Mouse (Mus musculus) lung, embryonic 14.5 days (tissue): ENCODE measurements around the gene Cda. TPM values are rescaled to one million over a fixed set of nuclear protein-coding genes. Genes with fewer than 3 reads are reported as not detected.
A peak's percentile ranks its signal among the peaks of the same experiment; 100 is the strongest.

Experiments used
- ATAC-seq: fragments of 200-750 bp; cut with Nextera tagmentation; 2 replicates; pipeline ENCODE4 v1.8.0; 2017; ENCODE audit warnings: mild to moderate bottlenecking, moderate TSS enrichment, moderate library complexity; ENCODE audit not compliant: insufficient read depth
- DNase-seq: peaks from one replicate; pipeline ENCODE4 v3.0.0-alpha.2; 2015
- H3K27ac ChIP-seq: fragments of 300-500 bp; sonication (generic); 2 replicates; pipeline ENCODE4 v1.5.1; 2014; ENCODE audit warnings: low read depth, mild to moderate bottlenecking, moderate library complexity
- H3K27me3 ChIP-seq: fragments of 300-500 bp; sonication (generic); 2 replicates; pipeline ENCODE4 v1.6.1; 2014; ENCODE audit warnings: low read length, control low read depth; ENCODE audit not compliant: insufficient read depth
- H3K36me3 ChIP-seq: fragments of 300-500 bp; sonication (generic); 2 replicates; pipeline ENCODE4 v1.6.1; 2014; ENCODE audit warnings: control low read depth; ENCODE audit not compliant: insufficient read depth
- H3K4me1 ChIP-seq: fragments of 300-500 bp; sonication (generic); 2 replicates; pipeline ENCODE4 v1.6.1; 2014; ENCODE audit warnings: antibody characterized with exemption, control low read depth; ENCODE audit not compliant: insufficient read depth
- H3K4me2 ChIP-seq: fragments of 300-500 bp; sonication (generic); 2 replicates; pipeline ENCODE4 v1.6.1; 2014; ENCODE audit warnings: mild to moderate bottlenecking
- H3K4me3 ChIP-seq: fragments of 300-500 bp; sonication (generic); 2 replicates; pipeline ENCODE4 v1.5.1; 2014; ENCODE audit warnings: low read depth, low read length
- H3K9ac ChIP-seq: fragments of 300-500 bp; sonication (generic); 2 replicates; pipeline ENCODE4 v1.6.1; 2014
- H3K9me3 ChIP-seq: fragments of 300-500 bp; sonication (generic); 2 replicates; pipeline ENCODE4 v1.6.1; 2016; ENCODE audit warnings: low read depth, low read length, control low read depth
- CTCF ChIP-seq: IDR thresholded peaks from 2 replicates; pipeline ENCODE4 v1.5.1; 2016; ENCODE audit warnings: antibody characterized with exemption, low read depth
- WGBS: fragments of 180-500 bp; shearing (Covaris S2); extraction: QIAGEN DNeasy Blood & Tissue Kit; methylation state at CpG from one replicate; pipeline ENCODE4 v1.1.7; 2014; 5-methylcytosine and 5-hydroxymethylcytosine counted together
- polyA plus RNA-seq: library from polyadenylated mRNA; unstranded; fragments of >200 nt; fragmentation: Nextera tagmentation; extraction: Ambion mirVana; gene quantifications from 2 replicates; pipeline ENCODE4 v1.2.1, GENCODE M21; 2014

The Cda gene
- polyA plus RNA-seq, 1 experiment from 2014 or later = 24.1 TPM

GRCm38 (mm10) chr4:138311595-138311994 is 56.2 kb downstream of the Cda start:
- DNase-seq = peak; percentile 56
- ATAC-seq = peak; percentile 36; the same call in 1 of the 2 replicates
- Histone ChIP-seq H3K4me3 (no peak overlapping the region), H3K4me2 (no peak overlapping the region), H3K4me1 (no peaks in the 10 kb centered on the region), H3K27ac (no peak overlapping the region), H3K9me3 (no peaks in the 10 kb centered on the region), H3K36me3 (peaks cover 88% of the 10 kb centered on the region), H3K9ac (no peak overlapping the region), H3K27me3 (no peaks in the 10 kb centered on the region)
- TF ChIP-seq CTCF = peak; percentile 84
- WGBS = 46% methylated on average over 8 of the region's 8 CpGs

- no peak for TF ChIP-seq CTCF
- peaks cover 6% of the 10 kb centered on the region; the same call in 1 of the 2 replicates for H3K4me1 ChIP-seq
- no peak overlapping the region for H3K9ac ChIP-seq
- WGBS = 92% methylated on average over 19 of the region's 19 CpGs
- peaks cover 81% of the 10 kb centered on the region for H3K36me3 ChIP-seq
- H3K4me2 ChIP-seq = no peak overlapping the region
- H3K4me3 ChIP-seq = no peak overlapping the region
- no peak for ATAC-seq
- H3K9me3 ChIP-seq = no peaks in the 10 kb centered on the region
- DNase-seq = no peak
- H3K27me3 ChIP-seq = no peaks in the 10 kb centered on the region
- H3K27ac ChIP-seq = no peak overlapping the region
Observed at GRCm38 (mm10) chr4:138310311-138310910, 57.4 kb downstream of the Cda start.

DNA sequence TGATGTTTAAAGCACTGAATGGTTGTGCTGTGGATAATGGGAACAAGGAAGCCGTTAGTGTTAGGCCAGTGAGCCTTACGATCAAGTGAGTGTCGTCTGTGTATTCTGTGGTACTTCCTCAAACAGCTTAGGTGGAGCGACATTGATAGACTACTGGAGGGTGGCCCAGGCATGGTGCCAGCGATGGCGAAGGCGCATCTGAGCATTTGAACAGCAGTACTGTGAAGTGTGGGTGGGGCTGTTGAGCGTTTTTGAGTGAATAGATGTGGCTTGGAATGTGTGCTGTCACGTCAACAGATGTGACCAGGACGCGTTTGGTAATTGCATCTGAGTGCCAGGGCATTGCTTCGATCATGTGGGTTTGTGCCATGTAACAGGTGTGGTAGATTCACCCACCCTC is 60.1 kb downstream of the Cda start:
- no peak overlapping the region for H3K4me3 ChIP-seq
- 81% methylated on average over 12 of the region's 12 CpGs for WGBS
- ATAC-seq (no peak), DNase-seq (no peak)
- H3K27ac ChIP-seq = no peak overlapping the region
- peaks cover 56% of the 10 kb centered on the region for H3K36me3 ChIP-seq
- H3K4me2 ChIP-seq = no peak overlapping the region
- no peaks in the 10 kb centered on the region for H3K9me3 ChIP-seq
- no peak for TF ChIP-seq CTCF
- H3K4me1 ChIP-seq = peaks cover 7% of the 10 kb centered on the region; the same call in 1 of the 2 replicates
- no peaks in the 10 kb centered on the region for H3K27me3 ChIP-seq
- H3K9ac ChIP-seq = no peak overlapping the region

GRCm38 (mm10) chr4:138307025-138307424 is 60.8 kb downstream of the Cda start:
- H3K36me3 ChIP-seq = peaks cover 49% of the 10 kb centered on the region
- no peak overlapping the region for H3K4me2 ChIP-seq
- H3K27ac ChIP-seq = no peak overlapping the region
- DNase-seq (no peak), ATAC-seq (no peak)
- H3K4me1 ChIP-seq = peaks cover 7% of the 10 kb centered on the region; the same call in 1 of the 2 replicates
- no peak overlapping the region for H3K4me3 ChIP-seq
- no peak overlapping the region for H3K9ac ChIP-seq
- no peaks in the 10 kb centered on the region for H3K27me3 ChIP-seq
- WGBS = 88% methylated on average over 3 of the region's 3 CpGs
- no peak for TF ChIP-seq CTCF
- H3K9me3 ChIP-seq = no peaks in the 10 kb centered on the region

- WGBS = under 1% methylated on average over 64 of the region's 64 CpGs
- TF ChIP-seq CTCF = no peak
Observed at GRCm38 (mm10) chr4:138304340-138305104, 63.3 kb downstream of the Cda start, which contains the start of gene Ddost. Gene Ddost, plus strand, starts transcription at chr4:138304730.

GRCm38 (mm10) chr4:138303742-138304141 is 64.0 kb downstream of the Cda start:
- Histone ChIP-seq H3K27ac (peak overlapping the region; percentile 85; the same call in 1 of the 2 replicates), H3K4me2 (peak overlapping the region; percentile 81), H3K36me3 (peaks cover 17% of the 10 kb centered on the region), H3K27me3 (no peaks in the 10 kb centered on the region), H3K9ac (peak overlapping the region; percentile 80), H3K4me1 (peaks cover 7% of the 10 kb centered on the region; the same call in 1 of the 2 replicates), H3K4me3 (peak overlapping the region; percentile 97), H3K9me3 (no peaks in the 10 kb centered on the region)
- no peak for TF ChIP-seq CTCF
- 9% methylated on average over 18 of the region's 18 CpGs for WGBS
- DNase-seq (no peak), ATAC-seq (no peak)

More at GRCm38 (mm10) chr4:138304340-138305104, 63.3 kb downstream of the Cda start, which contains the start of gene Ddost:
- DNase-seq (peak; percentile 100), ATAC-seq (peak; percentile 99)
- no peaks in the 10 kb centered on the region for H3K27me3 ChIP-seq
- no peaks in the 10 kb centered on the region for H3K9me3 ChIP-seq
- peak within 1 kb of the TSS; percentile 97 for H3K4me3 ChIP-seq
- H3K36me3 ChIP-seq = peaks cover 25% of the 10 kb centered on the region
- H3K9ac ChIP-seq = peak within 1 kb of the TSS; percentile 91
- peak within 1 kb of the TSS; percentile 81 for H3K4me2 ChIP-seq
- peak within 1 kb of the TSS; percentile 85 for H3K27ac ChIP-seq
- peaks cover 7% of the 10 kb centered on the region; the same call in 1 of the 2 replicates for H3K4me1 ChIP-seq

DNA sequence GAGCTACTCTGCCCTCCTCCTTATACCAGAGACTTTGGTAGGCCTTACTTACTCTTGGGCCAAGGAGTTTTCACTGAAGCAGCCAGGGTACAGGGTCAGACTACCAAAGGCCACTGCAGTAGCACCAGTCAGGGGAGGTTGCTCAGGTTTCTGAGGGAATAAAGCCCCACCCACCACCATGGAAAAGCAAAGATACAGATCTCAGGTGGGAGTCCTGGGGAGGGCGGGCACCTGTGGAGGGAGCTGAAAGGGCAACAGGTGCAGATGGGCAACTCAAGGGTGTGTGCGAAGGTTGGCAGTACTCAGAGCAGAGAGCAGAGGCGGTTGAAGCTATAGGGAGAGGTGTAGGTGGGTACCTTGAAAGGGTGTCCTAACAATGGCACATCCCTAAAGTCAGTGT is 64.8 kb downstream of the Cda start:
- Histone ChIP-seq H3K9me3 (no peaks in the 10 kb centered on the region), H3K9ac (no peak overlapping the region), H3K27me3 (no peaks in the 10 kb centered on the region), H3K4me3 (no peak overlapping the region), H3K4me2 (peak overlapping the region; percentile 81), H3K36me3 (peaks cover 10% of the 10 kb centered on the region), H3K27ac (no peak overlapping the region), H3K4me1 (peaks cover 7% of the 10 kb centered on the region; the same call in 1 of the 2 replicates)
- no peak for ATAC-seq
- no peak for DNase-seq
- TF ChIP-seq CTCF = no peak
- 78% methylated on average over 3 of the region's 3 CpGs for WGBS
